Mouse (Mus musculus) heart, embryonic 12.5 days (tissue): ENCODE measurements at regions not wholly inside any gene's neighbourhood (a gene's known extent, or its start where the extent isn't known, plus 50 kb on each side); places are given as distances from the start of the nearest gene placed in this dataset.
"Not testable (repeated sequence)": the region's sequence is repeated elsewhere in the genome, so short reads cannot be mapped to it uniquely, and the experiment has no call there.

Source experiments
- ATAC-seq: fragments of 200-750 bp; cut with Nextera tagmentation; 2 replicates; pipeline ENCODE4 v1.8.0; 2017; ENCODE audit warnings: moderate TSS enrichment, moderate library complexity; ENCODE audit not compliant: insufficient number of reproducible peaks, low FRiP score
- H3K27ac ChIP-seq: fragments of 300-500 bp; sonication (generic); 2 replicates; pipeline ENCODE4 v1.5.1; 2016; ENCODE audit warnings: mild to moderate bottlenecking, moderate library complexity; ENCODE audit not compliant: poor library complexity, severe bottlenecking
- H3K27me3 ChIP-seq: fragments of 300-500 bp; sonication (generic); replicated peaks from 2 replicates; pipeline ENCODE4 v1.6.1; 2016; ENCODE audit warnings: mild to moderate bottlenecking, moderate library complexity
- H3K36me3 ChIP-seq: fragments of 300-500 bp; sonication (generic); 2 replicates; pipeline ENCODE4 v1.6.1; 2016; ENCODE audit warnings: mild to moderate bottlenecking, moderate library complexity
- H3K4me1 ChIP-seq: fragments of 300-500 bp; sonication (generic); replicated peaks from 2 replicates; pipeline ENCODE4 v1.6.1; 2016; ENCODE audit warnings: mild to moderate bottlenecking
- H3K4me2 ChIP-seq: fragments of 300-500 bp; sonication (generic); 2 replicates; pipeline ENCODE4 v1.6.1; 2016; ENCODE audit warnings: mild to moderate bottlenecking, moderate library complexity
- H3K4me3 ChIP-seq: fragments of 300-500 bp; sonication (generic); 2 replicates; pipeline ENCODE4 v1.5.1; 2016; ENCODE audit warnings: mild to moderate bottlenecking
- H3K9ac ChIP-seq: fragments of 300-500 bp; sonication (generic); 2 replicates; pipeline ENCODE4 v1.6.1; 2016; ENCODE audit warnings: mild to moderate bottlenecking, moderate library complexity
- H3K9me3 ChIP-seq: fragments of 300-500 bp; sonication (generic); replicated peaks from 2 replicates; pipeline ENCODE4 v1.6.1; 2016; ENCODE audit warnings: mild to moderate bottlenecking, moderate library complexity
- WGBS: fragments of 180-500 bp; shearing (Covaris S2); methylation state at CpG from one replicate; pipeline ENCODE4 v1.1.7; 2016; 5-methylcytosine and 5-hydroxymethylcytosine counted together

DNA sequence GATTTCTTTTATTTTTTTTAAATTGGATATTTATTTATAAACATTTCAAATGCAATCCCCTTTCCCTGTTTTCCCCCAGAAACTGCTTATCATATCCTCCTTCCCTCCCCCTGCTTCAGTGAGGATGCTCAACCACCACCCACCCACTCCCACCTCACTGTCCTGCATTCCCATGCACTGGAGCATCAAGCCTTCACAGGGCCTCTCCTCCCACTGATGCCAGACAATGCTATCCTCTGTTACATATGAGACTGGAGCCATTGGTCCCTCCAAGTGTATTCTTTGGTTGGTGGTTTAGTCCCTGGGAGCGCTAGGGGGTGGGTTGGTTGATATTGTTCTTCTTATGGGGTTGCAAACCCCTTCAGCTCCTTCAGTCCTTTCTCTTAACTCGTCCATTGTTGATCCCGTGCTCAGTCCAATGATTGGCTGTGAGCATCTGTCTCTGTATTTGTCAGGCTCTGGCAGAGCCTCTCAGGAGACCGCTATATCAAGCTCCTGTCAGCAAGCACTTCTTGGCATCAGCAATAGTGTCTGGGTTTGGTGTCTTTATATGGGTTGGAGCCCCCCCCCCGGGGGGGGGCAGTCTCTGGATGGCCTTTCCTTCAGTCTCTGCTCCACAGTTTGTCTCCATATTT is 519.6 kb downstream of the Gm4340 start:
- H3K9me3 ChIP-seq, H3K9ac ChIP-seq, H3K4me3 ChIP-seq, H3K4me2 ChIP-seq, H3K36me3 ChIP-seq, ATAC-seq, H3K27me3 ChIP-seq, H3K27ac ChIP-seq, H3K4me1 ChIP-seq: not testable (repeated sequence)
- 42% methylated on average over 5 of the region's 5 CpGs for WGBS
